Mouse (Mus musculus) CH12.LX (cell line): ENCODE results near the gene Fkbp1b. TPM values are rescaled to one million over a fixed set of nuclear protein-coding genes. Genes with fewer than 3 reads are reported as not detected.

Experiments
- DNase-seq: peaks from one replicate; pipeline ENCODE4 v3.0.0-alpha.2; 2013; ENCODE audit errors: extremely low read depth
- H3K27ac ChIP-seq: 2 replicates; pipeline ENCODE4 v1.5.1; 2012; ENCODE audit warnings: low read depth, mild to moderate bottlenecking, control low read depth, moderate library complexity; ENCODE audit not compliant: insufficient read depth
- H3K27me3 ChIP-seq: replicated peaks from 2 replicates; pipeline ENCODE3; 2012; ENCODE audit warnings: inconsistent platforms
- H3K36me3 ChIP-seq, 2 experiments: replicated peaks in 1 of 2; 2 replicates each; pipeline versions ENCODE3 to v1.6.1; 2012; ENCODE audit warnings: inconsistent platforms in 1 of 2, low read length in 1 of 2, mild to moderate bottlenecking in 1 of 2, mixed read lengths in 1 of 2, moderate library complexity in 1 of 2; ENCODE audit not compliant: control insufficient read depth in 1 of 2, insufficient read depth in 1 of 2
- H3K4me1 ChIP-seq, 2 experiments: 2 replicates each; pipeline ENCODE4 v1.6.1; 2012; ENCODE audit warnings: inconsistent platforms in 1 of 2, moderate library complexity in 1 of 2; ENCODE audit not compliant: insufficient read depth in 2 of 2, control insufficient read depth in 1 of 2
- H3K4me2 ChIP-seq: 2 replicates; pipeline ENCODE4 v1.6.1; 2012; ENCODE audit warnings: low read depth, mild to moderate bottlenecking, control low read depth; ENCODE audit not compliant: poor library complexity, insufficient read depth, severe bottlenecking
- H3K4me3 ChIP-seq, 3 experiments: fragments of 150-350 bp in 1 of 3; sonication (generic) in 1 of 3; replicated peaks in 1 of 3; 2 replicates each; pipeline versions ENCODE3 to v1.5.1; 2011 to 2012; ENCODE audit warnings: low read depth in 2 of 3, low read length in 2 of 3, mild to moderate bottlenecking in 2 of 3, moderate library complexity in 2 of 3, control low read depth in 1 of 3, improper control_type of control experiment in 1 of 3, inconsistent platforms in 1 of 3, mixed read lengths in 1 of 3; ENCODE audit not compliant: poor library complexity in 1 of 3
- H3K79me2 ChIP-seq: replicated peaks from 2 replicates; pipeline ENCODE4 v1.6.1; 2012; ENCODE audit warnings: mild to moderate bottlenecking, moderate library complexity; ENCODE audit not compliant: control insufficient read depth, poor library complexity, insufficient read depth, severe bottlenecking; ENCODE audit errors: extremely low read depth
- H3K9ac ChIP-seq: 2 replicates; pipeline ENCODE4 v1.6.1; 2012; ENCODE audit warnings: low read depth, mild to moderate bottlenecking, control low read depth, moderate library complexity; ENCODE audit not compliant: insufficient read depth
- H3K9me3 ChIP-seq: replicated peaks from 2 replicates; pipeline ENCODE3; 2012; ENCODE audit warnings: low read length, inconsistent platforms, mixed read lengths
- ELF1 ChIP-seq: IDR thresholded peaks from 2 replicates; pipeline ENCODE4 v1.6.1; 2014; ENCODE audit warnings: low read depth, mild to moderate bottlenecking, inconsistent platforms, low read length, improper control_type of control experiment
- ETS1 ChIP-seq: conservative IDR thresholded peaks from 2 replicates; pipeline ENCODE4 v1.6.1; 2012; ENCODE audit warnings: low read depth, mild to moderate bottlenecking, inconsistent platforms, low read length, improper control_type of control experiment, moderate library complexity
- HCFC1 ChIP-seq: IDR thresholded peaks from 2 replicates; pipeline ENCODE4 v1.6.1; 2012; ENCODE audit warnings: low read depth, mild to moderate bottlenecking, inconsistent platforms, low read length, improper control_type of control experiment
- KAT2A ChIP-seq: IDR thresholded peaks from 2 replicates; pipeline ENCODE4 v1.6.1; 2012; ENCODE audit warnings: low read length, improper control_type of control experiment, inconsistent platforms; ENCODE audit not compliant: insufficient replicate concordance
- MAFK ChIP-seq: IDR thresholded peaks from 2 replicates; pipeline ENCODE4 v1.6.1; 2011; ENCODE audit warnings: low read length, improper control_type of control experiment; ENCODE audit not compliant: insufficient replicate concordance
- MAZ ChIP-seq: IDR thresholded peaks from 2 replicates; pipeline ENCODE4 v1.6.1; 2012; ENCODE audit warnings: low read depth, mild to moderate bottlenecking, inconsistent platforms, low read length, improper control_type of control experiment, moderate library complexity
- MEF2A ChIP-seq: IDR thresholded peaks from 2 replicates; pipeline ENCODE4 v1.6.1; 2014; ENCODE audit warnings: low read depth, mild to moderate bottlenecking, inconsistent platforms, low read length, improper control_type of control experiment, borderline replicate concordance
- MXI1 ChIP-seq: IDR thresholded peaks from 2 replicates; pipeline ENCODE4 v1.6.1; 2011; ENCODE audit warnings: mild to moderate bottlenecking, low read depth, low read length, improper control_type of control experiment
- MYC ChIP-seq: IDR thresholded peaks from 2 replicates; pipeline ENCODE4 v1.6.1; 2011; ENCODE audit warnings: low read depth, mild to moderate bottlenecking, improper control_type of control experiment, low read length
- NELFE ChIP-seq: IDR thresholded peaks from 2 replicates; pipeline ENCODE4 v1.6.1; 2011; ENCODE audit warnings: low read depth, low read length, improper control_type of control experiment
- POLR2A ChIP-seq: IDR thresholded peaks from 2 replicates; pipeline ENCODE4 v1.6.1; 2011; ENCODE audit warnings: low read depth, mild to moderate bottlenecking, improper control_type of control experiment, low read length
- POLR2AphosphoS2 ChIP-seq: IDR thresholded peaks from 2 replicates; pipeline ENCODE4 v1.6.1; 2011; ENCODE audit warnings: low read depth, low read length, improper control_type of control experiment
- RAD21 ChIP-seq: IDR thresholded peaks from 2 replicates; pipeline ENCODE4 v1.6.1; 2011; ENCODE audit warnings: low read depth, mild to moderate bottlenecking, low read length, improper control_type of control experiment, moderate library complexity
- SIN3A ChIP-seq: IDR thresholded peaks from 2 replicates; pipeline ENCODE4 v1.6.1; 2012; ENCODE audit warnings: low read length, improper control_type of control experiment, inconsistent platforms
- TBP ChIP-seq: conservative IDR thresholded peaks from 2 replicates; pipeline ENCODE4 v1.6.1; 2011; ENCODE audit warnings: low read depth, low read length, improper control_type of control experiment
- TCF12 ChIP-seq: IDR thresholded peaks from 2 replicates; pipeline ENCODE4 v1.6.1; 2014; ENCODE audit warnings: low read depth, mild to moderate bottlenecking, inconsistent platforms, low read length, improper control_type of control experiment
- UBTF ChIP-seq: IDR thresholded peaks from 2 replicates; pipeline ENCODE4 v1.6.1; 2012; ENCODE audit warnings: low read depth, mild to moderate bottlenecking, inconsistent platforms, low read length, improper control_type of control experiment, moderate library complexity
- ZMIZ1 ChIP-seq: IDR thresholded peaks from 2 replicates; pipeline ENCODE4 v1.6.1; 2012; ENCODE audit warnings: low read depth, mild to moderate bottlenecking, inconsistent platforms, low read length, improper control_type of control experiment
- dilution Hi-C: fragments of 300-500 bp; cut with MboI; formaldehyde crosslinking; loops from 2 replicates; pipeline ENCODE4 v1.14.3; 2020; ENCODE audit warnings: low sequenced_read_pairs; ENCODE audit not compliant: extremely low pct_unique_long_range_greater_than_20kb, extremely low pct_ligation_motif_present
- in situ Hi-C: fragments of 300-500 bp; cut with MboI; formaldehyde crosslinking; loops from 3 replicates; pipeline ENCODE4 v1.14.3; 2019; ENCODE audit warnings: low sequenced_read_pairs, low pct_ligation_motif_present, low pct_unique_long_range_greater_than_20kb, mixed read lengths
- polyA plus RNA-seq: library from polyadenylated mRNA; unstranded; fragments of >175 nt; gene quantifications from 2 replicates; pipeline ENCODE4 v1.2.1, GENCODE M21; 2012; ENCODE audit warnings: low read depth; ENCODE audit not compliant: insufficient read length
- total RNA-seq, 2 experiments: library from RNA; depleted of rRNA; stranded (reverse); fragments of 300-350 nt in 1 of 2; fragments of >200 nt in 1 of 2; gene quantifications; 2 replicates each; pipeline ENCODE4 v1.2.3; 2012 to 2014

The Fkbp1b gene
- total and polyA plus RNA-seq, 3 experiments: 0.38 TPM; not detected in 2

DNA sequence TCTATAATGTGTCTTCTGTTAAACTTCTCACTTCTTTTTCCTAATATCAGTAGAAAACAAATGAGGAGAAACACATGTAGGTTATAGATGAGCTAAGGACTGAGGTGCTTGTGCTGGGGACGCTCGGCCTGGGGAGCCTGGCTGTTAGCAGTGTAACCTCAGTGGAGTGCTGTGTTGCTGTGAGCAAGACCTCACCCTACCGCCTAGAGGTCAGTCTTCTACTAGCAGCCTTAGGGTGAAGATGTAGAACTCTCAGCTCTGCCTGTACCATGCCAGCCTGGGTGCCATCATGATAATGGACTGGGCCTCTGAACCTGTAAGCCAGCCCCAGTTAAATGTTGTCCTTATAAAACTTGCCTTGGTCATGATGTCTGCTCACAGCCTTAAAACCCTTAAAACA lies 14.1 kb downstream of the Fkbp1b start:
- DNase-seq: no peak
- dilution Hi-C loops (no loop called here), in situ Hi-C loops (loop anchor here (25.0 kb wide), 1 partner anchor 590 kb away; the partner anchor contains the start of genes Cenpo and Ptrhd1)
- Histone ChIP-seq H3K36me3 (peaks cover 55 to 88% of the 10 kb centered on the region in 2 experiments), H3K4me1 (no peaks in the 10 kb centered on the region), H3K27ac (no peak overlapping the region), H3K9ac (no peak overlapping the region), H3K79me2 (0 out of 2 replicates have a peak, but pooled peaks cover 3% of the 10 kb centered on the region), H3K27me3 (no peaks in the 10 kb centered on the region), H3K4me2 (no peak overlapping the region), H3K9me3 (no peaks in the 10 kb centered on the region)
- TF ChIP-seq RAD21: no peak
- no peak for TF ChIP-seq POLR2AphosphoS2
- TF ChIP-seq KAT2A: no peak
- no peak for TF ChIP-seq MAZ
- TF ChIP-seq NELFE: no peak
- no peak for TF ChIP-seq MAFK
- no peak for TF ChIP-seq SIN3A
- no peak for TF ChIP-seq HCFC1
- no peak for TF ChIP-seq TBP
- TF ChIP-seq, all 38 proteins: peak for 0
- no peak overlapping the region for H3K4me3 ChIP-seq

DNA sequence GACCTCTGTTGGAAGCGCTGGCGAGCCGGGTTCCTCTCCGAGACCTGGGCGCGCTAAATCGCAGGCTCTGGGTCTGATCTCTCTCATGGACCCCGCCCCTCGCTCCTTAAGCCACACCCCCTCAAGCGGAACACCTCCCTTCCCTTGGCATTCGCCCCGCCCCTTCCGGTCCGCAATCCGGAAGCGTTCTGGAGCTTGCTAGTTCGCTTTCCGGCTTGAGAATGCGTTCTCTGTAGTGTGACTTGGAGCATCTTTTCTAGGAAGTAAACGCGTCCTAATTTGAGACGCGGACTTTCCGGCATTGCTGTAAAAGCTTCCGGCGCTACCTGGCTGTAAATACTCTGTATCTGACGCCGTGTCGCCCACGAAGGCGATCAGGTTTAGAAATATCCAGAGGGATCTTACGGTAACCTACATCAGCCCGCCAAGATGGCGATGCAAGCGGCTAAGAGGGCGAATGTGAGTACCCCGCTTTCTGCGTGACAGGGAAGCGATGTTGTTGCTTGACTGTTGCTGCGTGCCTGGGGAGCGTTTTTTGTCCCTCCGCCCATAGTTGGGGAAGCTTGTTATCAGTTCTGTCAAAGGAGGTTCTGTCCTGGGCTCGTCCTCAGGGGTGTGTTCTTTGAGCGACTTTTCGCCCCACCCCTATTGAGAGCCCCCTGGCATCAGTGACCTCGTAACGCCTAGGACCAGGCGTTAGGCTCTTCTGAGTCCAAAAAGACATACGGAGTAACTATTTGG lies 23.9 kb downstream of the Fkbp1b start, which contains the start of gene Sf3b6:
TSS of gene Sf3b6 (plus strand) at position 184 of the 741 bp plus-strand sequence.
- Histone ChIP-seq H3K27ac (peak within 1 kb of the TSS; percentile 56), H3K9ac (peak within 1 kb of the TSS; percentile 92), H3K4me3 (peak within 1 kb of the TSS; percentile 72 to 93 (median 91)), H3K4me1 (peaks cover 0 to 13% of the 10 kb centered on the region in 2 experiments; a peak in 2 of 4 replicates)
- TF ChIP-seq HCFC1: peak; percentile 86
- 0 out of 2 replicates have a peak, but pooled peaks have one; percentile 63 for TF ChIP-seq KAT2A
- no peak for TF ChIP-seq UBTF
- TF ChIP-seq MEF2A: no peak
- TF ChIP-seq MAZ: peak; percentile 98
- TF ChIP-seq ETS1: no peak
- TF ChIP-seq TCF12: peak; percentile 71
- 0 out of 2 replicates have a peak, but pooled peaks have one; percentile 31 for TF ChIP-seq SIN3A
- TF ChIP-seq POLR2A: peak; percentile 94
- no peak for TF ChIP-seq ZMIZ1
- TF ChIP-seq MYC: peak; percentile 58
- peak; percentile 76 for TF ChIP-seq TBP
- TF ChIP-seq MXI1: peak; percentile 53; the same call in 1 of the 2 replicates
- peak; percentile 87 for TF ChIP-seq NELFE
- TF ChIP-seq ELF1: peak; percentile 97
- TF ChIP-seq, all 38 proteins: peak for 11
- Histone ChIP-seq H3K36me3 (peaks cover 10 to 31% of the 10 kb centered on the region in 2 experiments), H3K4me2 (peak within 1 kb of the TSS; percentile 68), H3K27me3 (no peaks in the 10 kb centered on the region), H3K9me3 (no peaks in the 10 kb centered on the region), H3K79me2 (peaks cover 24% of the 10 kb centered on the region)
- DNase-seq: peak; percentile 99
- dilution Hi-C loops: no loop called here
- in situ Hi-C loops: no loop called here
